ENCODE assay signal across 16 mouse cellular contexts in genomic region chr12:112330557-112330956, GRCm38 (mm10).
DNase-seq lines count a peak whose midpoint lies in the region; ATAC-seq and TF ChIP-seq lines count a peak whose summit lies in the region.
"Had no signal": no experiment of that assay in that cellular context is flagged by ENCODE, and none has a peak within 500 bp of the region (broad histone marks: within the 10 kb centered on the region; RNA-seq: fewer than 3 reads in every experiment).

No protein-coding gene starts in this region.

- 47% methylated on average over 5 of the region's 5 CpGs for WGBS in embryonic facial prominence, embryonic 10.5 days
- WGBS in forebrain, embryonic 13.5 days = 62% methylated on average over 5 of the region's 5 CpGs
- 48% methylated on average over 5 of the region's 5 CpGs for WGBS in hindbrain, embryonic 14.5 days
- 51% methylated on average over 5 of the region's 5 CpGs for WGBS in midbrain, embryonic 15.5 days
- WGBS in kidney, adult 2 months = 68% methylated on average over 5 of the region's 5 CpGs
- 87% methylated on average over 5 of the region's 5 CpGs for WGBS in thymus, adult 2 months

- ATAC-seq in forebrain, embryonic 13.5 days = no peak
- no peak for ATAC-seq in hindbrain, embryonic 14.5 days (ENCODE audit: low FRiP score)
- no peak for ATAC-seq in midbrain, embryonic 15.5 days (replicated peaks)
- no peak for ATAC-seq in cerebellum, adult (ENCODE audit: insufficient number of reproducible peaks, low FRiP score, low TSS enrichment)
- ATAC-seq: activated CD4-positive, CD25-positive, alpha-beta regulatory T cell, adult 4 months; inflammation-experienced regulatory T-cells, adult 6 months; Patski had no signal

- no peak overlapping the region for H3K4me2 ChIP-seq in forebrain, embryonic 13.5 days
- H3K4me2 ChIP-seq in hindbrain, embryonic 14.5 days (replicated peaks) = no peak overlapping the region
- no peak overlapping the region for H3K4me2 ChIP-seq in midbrain, embryonic 15.5 days

- no peak for DNase-seq in embryonic facial prominence, embryonic 10.5 days (ENCODE audit: low spot score)
- DNase-seq in hindbrain, embryonic 14.5 days (ENCODE audit: low spot score) = no peak
- DNase-seq in kidney, adult 2 months = no peak
- DNase-seq in thymus, adult 2 months = no peak
- DNase-seq: adrenal gland, postnatal 36 days; cerebellum, adult 9-11 months; gastrocnemius, postnatal 25 days; lung, adult 2 months; thymus, postnatal 14 days had no signal

- H3K27me3 ChIP-seq in embryonic facial prominence, embryonic 10.5 days (replicated peaks; ENCODE audit: low read depth, poor library complexity, severe bottlenecking) = peaks cover 31% of the 10 kb centered on the region
- H3K27me3 ChIP-seq in forebrain, embryonic 13.5 days = no peaks in the 10 kb centered on the region
- no peaks in the 10 kb centered on the region for H3K27me3 ChIP-seq in hindbrain, embryonic 14.5 days (ENCODE audit: control insufficient read depth, insufficient read depth, low read length)
- H3K27me3 ChIP-seq in midbrain, embryonic 15.5 days (replicated peaks) = no peaks in the 10 kb centered on the region
- no peaks in the 10 kb centered on the region for H3K27me3 ChIP-seq in kidney, adult 2 months (replicated peaks; ENCODE audit: control insufficient read depth, insufficient read depth, low read length)
- no peaks in the 10 kb centered on the region for H3K27me3 ChIP-seq in thymus, adult 2 months (ENCODE audit: control insufficient read depth, insufficient read depth, low read length)

- peaks cover 88% of the 10 kb centered on the region for H3K4me1 ChIP-seq in embryonic facial prominence, embryonic 10.5 days
- peaks cover 88% of the 10 kb centered on the region for H3K4me1 ChIP-seq in forebrain, embryonic 13.5 days
- H3K4me1 ChIP-seq in hindbrain, embryonic 14.5 days (replicated peaks; ENCODE audit: control insufficient read depth, insufficient read depth, low read length) = peaks cover 67% of the 10 kb centered on the region
- H3K4me1 ChIP-seq in midbrain, embryonic 15.5 days = peaks cover 69% of the 10 kb centered on the region
- peaks cover 10% of the 10 kb centered on the region; the same call in 1 of the 2 replicates for H3K4me1 ChIP-seq in kidney, adult 2 months (ENCODE audit: control insufficient read depth, insufficient read depth, low read length)
- H3K4me1 ChIP-seq in thymus, adult 2 months (replicated peaks; ENCODE audit: control insufficient read depth, insufficient read depth, low read length) = no peaks in the 10 kb centered on the region

- H3K36me3 ChIP-seq in embryonic facial prominence, embryonic 10.5 days (replicated peaks) = no peaks in the 10 kb centered on the region
- H3K36me3 ChIP-seq in forebrain, embryonic 13.5 days (ENCODE audit: poor library complexity, severe bottlenecking) = no peaks in the 10 kb centered on the region
- no peaks in the 10 kb centered on the region for H3K36me3 ChIP-seq in hindbrain, embryonic 14.5 days (replicated peaks; ENCODE audit: control insufficient read depth, insufficient read depth)
- no peaks in the 10 kb centered on the region for H3K36me3 ChIP-seq in midbrain, embryonic 15.5 days (replicated peaks)
- no peaks in the 10 kb centered on the region for H3K36me3 ChIP-seq in kidney, adult 2 months (ENCODE audit: control insufficient read depth, insufficient read depth, low read length)
- H3K36me3 ChIP-seq in thymus, adult 2 months (ENCODE audit: control insufficient read depth, insufficient read depth, low read length) = no peaks in the 10 kb centered on the region

- H3K4me3 ChIP-seq in embryonic facial prominence, embryonic 10.5 days = no peak overlapping the region
- no peak overlapping the region for H3K4me3 ChIP-seq in forebrain, embryonic 13.5 days
- H3K4me3 ChIP-seq in hindbrain, embryonic 14.5 days (replicated peaks; ENCODE audit: low read length) = no peak overlapping the region
- H3K4me3 ChIP-seq in midbrain, embryonic 15.5 days = no peak overlapping the region
- no peak overlapping the region for H3K4me3 ChIP-seq in kidney, adult 2 months (ENCODE audit: insufficient read depth, low read depth, low read length)
- no peak overlapping the region for H3K4me3 ChIP-seq in thymus, adult 2 months (ENCODE audit: control insufficient read depth, insufficient read depth, low read length)

- no peak overlapping the region for H3K9ac ChIP-seq in forebrain, embryonic 13.5 days
- H3K9ac ChIP-seq in hindbrain, embryonic 14.5 days = peak overlapping the region; percentile 45; the same call in 1 of the 2 replicates
- peak overlapping the region; percentile 6; the same call in 1 of the 2 replicates for H3K9ac ChIP-seq in midbrain, embryonic 15.5 days

- H3K27ac ChIP-seq in embryonic facial prominence, embryonic 10.5 days (replicated peaks) = peak overlapping the region; percentile 85
- peak overlapping the region; percentile 95 for H3K27ac ChIP-seq in forebrain, embryonic 13.5 days
- peak overlapping the region; percentile 89 for H3K27ac ChIP-seq in hindbrain, embryonic 14.5 days
- peak overlapping the region; percentile 86 for H3K27ac ChIP-seq in midbrain, embryonic 15.5 days
- H3K27ac ChIP-seq in kidney, adult 2 months (ENCODE audit: insufficient read depth, low read depth, low read length) = no peak overlapping the region
- H3K27ac ChIP-seq in thymus, adult 2 months (ENCODE audit: control insufficient read depth, insufficient read depth, low read length) = no peak overlapping the region
- H3K27ac ChIP-seq: macrophage had no signal

- H3K9me3 ChIP-seq in embryonic facial prominence, embryonic 10.5 days = no peaks in the 10 kb centered on the region
- H3K9me3 ChIP-seq in forebrain, embryonic 13.5 days (replicated peaks) = no peaks in the 10 kb centered on the region
- no peaks in the 10 kb centered on the region for H3K9me3 ChIP-seq in hindbrain, embryonic 14.5 days (ENCODE audit: control insufficient read depth, low read length)
- H3K9me3 ChIP-seq in midbrain, embryonic 15.5 days = no peaks in the 10 kb centered on the region

- TF ChIP-seq CTCF in kidney, adult 2 months (conservative IDR thresholded peaks at IDR 0.05; ENCODE audit: insufficient read depth, insufficient read length, low read depth, low read length) = no peak
- TF ChIP-seq CTCF in thymus, adult 2 months (IDR thresholded peaks at IDR 0.05; ENCODE audit: borderline replicate concordance, control insufficient read depth, extremely low read depth, insufficient read depth, low read length, poor library complexity) = no peak

- TF ChIP-seq POLR2A in kidney, adult 2 months (IDR thresholded peaks at IDR 0.05; ENCODE audit: low read depth, low read length) = no peak
- no peak for TF ChIP-seq POLR2A in thymus, adult 2 months (IDR thresholded peaks at IDR 0.05; ENCODE audit: control insufficient read depth, extremely low read depth, insufficient read depth, low read length, poor library complexity)

Comparison
In these comparisons a context has a peak if more than half of its experiments do, and no peak if none do; other contexts are left out.
1. H3K27ac ChIP-seq: peak in embryonic facial prominence, embryonic 10.5 days (single experiment), forebrain, embryonic 13.5 days (single experiment), hindbrain, embryonic 14.5 days (single experiment) and midbrain, embryonic 15.5 days (single experiment); none in kidney, adult 2 months (single experiment) and thymus, adult 2 months (single experiment).